In genomic region chr5:128952291-128953195, GRCm38 (mm10) we compare ENCODE assay signal across 9 mouse cellular contexts. TPM values are rescaled to one million over a fixed set of nuclear protein-coding genes. Genes with fewer than 3 reads are reported as not detected.
DNase-seq lines count a peak whose midpoint lies in the region; ATAC-seq lines count a peak whose summit lies in the region.
"Had no signal": no experiment of that assay in that cellular context is flagged by ENCODE, and none has a peak within 500 bp of the region (broad histone marks: within the 10 kb centered on the region; RNA-seq: fewer than 3 reads in every experiment).

No protein-coding gene starts in this region.

- no peaks in the 10 kb centered on the region for H3K9me3 ChIP-seq in embryonic facial prominence, embryonic 15.5 days (replicated peaks)
- no peaks in the 10 kb centered on the region for H3K9me3 ChIP-seq in neural tube, embryonic 12.5 days

- WGBS in embryonic facial prominence, embryonic 15.5 days, result under 1% methylated on average over 35 of the region's 35 CpGs
- WGBS in neural tube, embryonic 12.5 days, result under 1% methylated on average over 35 of the region's 35 CpGs

- peaks cover 22% of the 10 kb centered on the region for H3K27me3 ChIP-seq in embryonic facial prominence, embryonic 15.5 days
- peaks cover 10% of the 10 kb centered on the region; the same call in 1 of the 2 replicates for H3K27me3 ChIP-seq in neural tube, embryonic 12.5 days (replicated peaks)

- H3K4me2 ChIP-seq in embryonic facial prominence, embryonic 15.5 days (replicated peaks), result peak overlapping the region; percentile 49
- H3K4me2 ChIP-seq in neural tube, embryonic 12.5 days (replicated peaks), result peak overlapping the region; percentile 79

- peaks cover 7% of the 10 kb centered on the region for H3K4me1 ChIP-seq in embryonic facial prominence, embryonic 15.5 days
- H3K4me1 ChIP-seq in neural tube, embryonic 12.5 days, result peaks cover 9% of the 10 kb centered on the region

- no peaks in the 10 kb centered on the region for H3K36me3 ChIP-seq in embryonic facial prominence, embryonic 15.5 days
- no peaks in the 10 kb centered on the region for H3K36me3 ChIP-seq in neural tube, embryonic 12.5 days

- H3K9ac ChIP-seq in embryonic facial prominence, embryonic 15.5 days, result no peak overlapping the region
- H3K9ac ChIP-seq in neural tube, embryonic 12.5 days, result peak overlapping the region; percentile 67

- H3K27ac ChIP-seq in embryonic facial prominence, embryonic 15.5 days (replicated peaks), result no peak overlapping the region
- H3K27ac ChIP-seq in neural tube, embryonic 12.5 days, result peak overlapping the region; percentile 29; the same call in 1 of the 2 replicates

- peak; percentile 46 for DNase-seq in layer of hippocampus, adult 11-12 months (ENCODE audit: low spot score)
- no peak for DNase-seq in layer of hippocampus, adult 9-10 months (ENCODE audit: low spot score)
- DNase-seq in layer of hippocampus, postnatal 14 days (ENCODE audit: low spot score in 2 of 2), result peak; percentile 39 to 62
- DNase-seq in spleen, adult 12 weeks (ENCODE audit: low spot score), result no peak
- no peak for DNase-seq in adrenal gland, postnatal 4 days (ENCODE audit: low spot score in 2 of 2)
- no peak for DNase-seq in lung, postnatal 14 days

- ATAC-seq in embryonic facial prominence, embryonic 15.5 days (ENCODE audit: insufficient number of reproducible peaks, low FRiP score, low TSS enrichment, low read depth), result no peak
- ATAC-seq in neural tube, embryonic 12.5 days (ENCODE audit: low FRiP score, low read depth), result peak; percentile 54

- peak overlapping the region; percentile 31 for H3K4me3 ChIP-seq in embryonic facial prominence, embryonic 15.5 days (replicated peaks)
- peak overlapping the region; percentile 48 for H3K4me3 ChIP-seq in neural tube, embryonic 12.5 days

RNA-seq across cellular contexts. Expression of gene Rimbp2, which starts 0.7 kb away (rescaled TPM):
- polyA plus RNA-seq in embryonic facial prominence, embryonic 15.5 days (2015; fragmentation: Nextera tagmentation; extraction: Ambion mirVana), result 0.17 and 0.34 TPM in 2 replicates
- total RNA-seq in layer of hippocampus, postnatal 14 days (2021), result 100 to 1,000 TPM; 121 to 132 TPM
- 2.6 and 3.5 TPM in 2 replicates for polyA plus RNA-seq in neural tube, embryonic 12.5 days (2016; fragmentation: Nextera tagmentation; extraction: Ambion mirVana)
- 10 to 100 TPM; 12.4 to 13.0 TPM for total RNA-seq in adrenal gland, postnatal 4 days (2021)
- total RNA-seq: hematopoietic stem cell, adult 5-6 weeks had no signal

RNA-seq across cellular contexts. Expression of gene Stx2, which starts 55.8 kb away (rescaled TPM):
- 32.7 and 34.9 TPM in 2 replicates for polyA plus RNA-seq in embryonic facial prominence, embryonic 15.5 days (2015; fragmentation: Nextera tagmentation; extraction: Ambion mirVana)
- 10 to 100 TPM; 31.0 to 33.1 TPM for total RNA-seq in layer of hippocampus, postnatal 14 days (2021)
- 29.9 and 37.0 TPM in 2 replicates for polyA plus RNA-seq in neural tube, embryonic 12.5 days (2016; fragmentation: Nextera tagmentation; extraction: Ambion mirVana)
- total RNA-seq in adrenal gland, postnatal 4 days (2021), result 10 to 100 TPM; 41.1 to 48.5 TPM

Comparison
In these comparisons a context has a peak if more than half of its experiments do, and no peak if none do; other contexts are left out.
1. DNase-seq: peak in layer of hippocampus, adult 11-12 months (single experiment) and layer of hippocampus, postnatal 14 days (2 of 2); none in layer of hippocampus, adult 9-10 months (single experiment), spleen, adult 12 weeks (single experiment), adrenal gland, postnatal 4 days (0 of 2) and lung, postnatal 14 days (single experiment).
2. RNA of gene Rimbp2, which starts 0.7 kb away (total RNA-seq): 121 to 132 TPM in layer of hippocampus, postnatal 14 days; 12.4 to 13.0 TPM in adrenal gland, postnatal 4 days; every median in the first group is over 4 times any median in the second.